Mouse (Mus musculus): ENCODE results near the gene Ppp1r1a. TPM values are rescaled to one million over a fixed set of nuclear protein-coding genes. Genes with fewer than 3 reads are reported as not detected.

The Ppp1r1a gene
- 100 to 1,000 TPM; 155 to 157 TPM for total RNA-seq (2021)

- DNase-seq (ENCODE audit: low spot score in 2 of 2) = peak; percentile 76 to 80
- intact Hi-C loops (cut with DNase I) = no loop called here
Observed at GRCm38 (mm10) chr15:103537822-103538213, at the start of gene Ppp1r1a. Ppp1r1a (minus strand) TSS chr15:103538003.

GRCm38 (mm10) chr15:103585876-103586275, 48.1 kb upstream of the Ppp1r1a start:
- no peak for DNase-seq (ENCODE audit: low spot score in 2 of 2)
- intact Hi-C loops (cut with DNase I) = no loop called here

- no peak for DNase-seq (ENCODE audit: low spot score in 2 of 2)
- intact Hi-C loops (cut with DNase I) = no loop called here
Observed at GRCm38 (mm10) chr15:103564981-103565380, 27.2 kb upstream of the Ppp1r1a start, which contains the start of gene Glycam1. Glycam1 (minus strand) TSS chr15:103565081.

- intact Hi-C loops (cut with DNase I) = no loop called here
- DNase-seq (ENCODE audit: low spot score in 2 of 2) = peak; percentile 65 to 81
Observed at GRCm38 (mm10) chr15:103552096-103552690, 14.4 kb upstream of the Ppp1r1a start.

GRCm38 (mm10) chr15:103551053-103551452, 13.2 kb upstream of the Ppp1r1a start:
- DNase-seq (ENCODE audit: low spot score in 2 of 2) = no peak
- intact Hi-C loops (cut with DNase I) = no loop called here

- intact Hi-C loops (cut with DNase I) = no loop called here
- no peak for DNase-seq (ENCODE audit: low spot score in 2 of 2)
Observed at GRCm38 (mm10) chr15:103549475-103549874, 11.7 kb upstream of the Ppp1r1a start.

GRCm38 (mm10) chr15:103547983-103548382, 10.2 kb upstream of the Ppp1r1a start:
- no peak for DNase-seq (ENCODE audit: low spot score in 2 of 2)
- intact Hi-C loops (cut with DNase I) = no loop called here

- no peak for DNase-seq (ENCODE audit: low spot score in 2 of 2)
- intact Hi-C loops (cut with DNase I) = no loop called here
Observed at GRCm38 (mm10) chr15:103542526-103542925, 4.7 kb upstream of the Ppp1r1a start.

GRCm38 (mm10) chr15:103540646-103541045, 2.8 kb upstream of the Ppp1r1a start:
- DNase-seq (ENCODE audit: low spot score in 2 of 2) = no peak
- intact Hi-C loops (cut with DNase I) = no loop called here

- intact Hi-C loops (cut with DNase I) = no loop called here
- DNase-seq (ENCODE audit: low spot score in 2 of 2) = no peak
Observed at GRCm38 (mm10) chr15:103539259-103539658, 1.5 kb upstream of the Ppp1r1a start.

- peak; percentile 67 to 81 for DNase-seq (ENCODE audit: low spot score in 2 of 2)
- intact Hi-C loops (cut with DNase I) = no loop called here
Observed at GRCm38 (mm10) chr15:103537011-103537821, 587 bp downstream of the Ppp1r1a start.

- no peak for DNase-seq (ENCODE audit: low spot score in 2 of 2)
- intact Hi-C loops (cut with DNase I) = no loop called here
Observed at GRCm38 (mm10) chr15:103536456-103536855, 1.3 kb downstream of the Ppp1r1a start.

GRCm38 (mm10) chr15:103535786-103536185, 2.0 kb downstream of the Ppp1r1a start:
- DNase-seq (ENCODE audit: low spot score in 2 of 2) = no peak
- intact Hi-C loops (cut with DNase I) = no loop called here

GRCm38 (mm10) chr15:103535030-103535429, 2.8 kb downstream of the Ppp1r1a start:
- intact Hi-C loops (cut with DNase I) = no loop called here
- peak in 1 of 2 experiments; percentile 60 for DNase-seq (ENCODE audit: low spot score in 2 of 2)

GRCm38 (mm10) chr15:103534054-103534620, 3.7 kb downstream of the Ppp1r1a start:
- no peak for DNase-seq (ENCODE audit: low spot score in 2 of 2)
- intact Hi-C loops (cut with DNase I) = no loop called here

- DNase-seq (ENCODE audit: low spot score in 2 of 2) = peak; percentile 67 to 84
- intact Hi-C loops (cut with DNase I) = no loop called here
Observed at GRCm38 (mm10) chr15:103530372-103530771, 7.4 kb downstream of the Ppp1r1a start.

GRCm38 (mm10) chr15:103523156-103523555, 14.6 kb downstream of the Ppp1r1a start:
- intact Hi-C loops (cut with DNase I) = no loop called here
- no peak for DNase-seq (ENCODE audit: low spot score in 2 of 2)

- intact Hi-C loops (cut with DNase I) = no loop called here
- DNase-seq (ENCODE audit: low spot score in 2 of 2) = no peak
Observed at GRCm38 (mm10) chr15:103522458-103523099, 15.2 kb downstream of the Ppp1r1a start.

GRCm38 (mm10) chr15:103519386-103520378, 18.1 kb downstream of the Ppp1r1a start:
- no peak for DNase-seq (ENCODE audit: low spot score in 2 of 2)
- intact Hi-C loops (cut with DNase I) = no loop called here

All from left cerebral cortex, postnatal 25 days (tissue).